Mouse (Mus musculus) midbrain, embryonic 13.5 days (tissue): Measurements from ENCODE around the gene Kazn. TPM values are rescaled to one million over a fixed set of nuclear protein-coding genes. Genes with fewer than 3 reads are reported as not detected.

Experiments used
- ATAC-seq: fragments of 200-750 bp; cut with Nextera tagmentation; 2 replicates; pipeline ENCODE4 v1.8.0; 2017; ENCODE audit warnings: mild to moderate bottlenecking, moderate TSS enrichment, moderate library complexity
- H3K27ac ChIP-seq: fragments of 300-500 bp; sonication (generic); 2 replicates; pipeline ENCODE4 v1.5.1; 2015; ENCODE audit warnings: inconsistent platforms, mild to moderate bottlenecking, moderate library complexity
- H3K27me3 ChIP-seq: fragments of 300-500 bp; sonication (generic); 2 replicates; pipeline ENCODE4 v1.6.1; 2015; ENCODE audit warnings: mild to moderate bottlenecking, inconsistent platforms
- H3K36me3 ChIP-seq: fragments of 300-500 bp; sonication (generic); 2 replicates; pipeline ENCODE4 v1.6.1; 2015; ENCODE audit warnings: mild to moderate bottlenecking, inconsistent platforms
- H3K4me1 ChIP-seq: fragments of 300-500 bp; sonication (generic); replicated peaks from 2 replicates; pipeline ENCODE4 v1.6.1; 2015; ENCODE audit warnings: inconsistent platforms
- H3K4me2 ChIP-seq: fragments of 300-500 bp; sonication (generic); replicated peaks from 2 replicates; pipeline ENCODE4 v1.6.1; 2015; ENCODE audit warnings: moderate library complexity, mild to moderate bottlenecking, inconsistent platforms
- H3K4me3 ChIP-seq: fragments of 300-500 bp; sonication (generic); replicated peaks from 2 replicates; pipeline ENCODE4 v1.5.1; 2015; ENCODE audit warnings: mild to moderate bottlenecking, inconsistent platforms
- H3K9ac ChIP-seq: fragments of 300-500 bp; sonication (generic); replicated peaks from 2 replicates; pipeline ENCODE4 v1.6.1; 2015; ENCODE audit warnings: mild to moderate bottlenecking, inconsistent platforms
- H3K9me3 ChIP-seq: fragments of 300-500 bp; sonication (generic); 2 replicates; pipeline ENCODE4 v1.6.1; 2016; ENCODE audit warnings: mild to moderate bottlenecking, inconsistent platforms
- WGBS: fragments of 180-500 bp; shearing (Covaris S2); methylation state at CpG from one replicate; pipeline ENCODE4 v1.1.7; 2015; 5-methylcytosine and 5-hydroxymethylcytosine counted together
- polyA plus RNA-seq: library from polyadenylated mRNA; unstranded; fragments of >200 nt; fragmentation: Nextera tagmentation; extraction: Ambion mirVana; gene quantifications from 2 replicates; pipeline ENCODE4 v1.2.1, GENCODE M21; 2015

Kazn gene
- polyA plus RNA-seq, 1 experiment from 2014 or later = 23.5 TPM

DNA sequence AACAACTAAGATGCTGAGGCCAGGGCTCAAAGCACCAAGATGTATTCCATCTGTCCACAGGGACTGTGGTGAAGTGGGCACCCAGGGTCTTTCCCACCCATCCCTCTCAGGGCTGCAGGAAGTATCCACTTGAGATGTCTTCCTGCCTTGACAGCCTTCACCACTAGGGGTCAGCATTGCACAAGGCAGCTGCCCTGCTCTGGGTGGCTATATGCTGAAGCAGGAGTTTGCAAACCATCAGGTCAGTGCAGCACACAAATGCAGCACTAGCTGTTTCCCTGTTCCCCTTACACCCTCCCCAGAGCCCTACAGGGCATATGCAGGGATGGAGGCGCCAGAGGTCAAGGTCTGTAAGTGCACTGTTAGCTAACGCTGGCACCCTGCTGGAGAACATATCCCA lies 85.7 kb downstream of the Kazn start:
- Histone ChIP-seq H3K27ac (no peak overlapping the region), H3K9me3 (no peaks in the 10 kb centered on the region), H3K4me2 (no peak overlapping the region), H3K36me3 (peaks cover 31% of the 10 kb centered on the region), H3K4me1 (peaks cover 3% of the 10 kb centered on the region; the same call in 1 of the 2 replicates), H3K9ac (no peak overlapping the region), H3K4me3 (no peak overlapping the region), H3K27me3 (no peaks in the 10 kb centered on the region)
- WGBS = 0% methylated on average over 2 of the region's 2 CpGs
- peak; percentile 85 for ATAC-seq

DNA sequence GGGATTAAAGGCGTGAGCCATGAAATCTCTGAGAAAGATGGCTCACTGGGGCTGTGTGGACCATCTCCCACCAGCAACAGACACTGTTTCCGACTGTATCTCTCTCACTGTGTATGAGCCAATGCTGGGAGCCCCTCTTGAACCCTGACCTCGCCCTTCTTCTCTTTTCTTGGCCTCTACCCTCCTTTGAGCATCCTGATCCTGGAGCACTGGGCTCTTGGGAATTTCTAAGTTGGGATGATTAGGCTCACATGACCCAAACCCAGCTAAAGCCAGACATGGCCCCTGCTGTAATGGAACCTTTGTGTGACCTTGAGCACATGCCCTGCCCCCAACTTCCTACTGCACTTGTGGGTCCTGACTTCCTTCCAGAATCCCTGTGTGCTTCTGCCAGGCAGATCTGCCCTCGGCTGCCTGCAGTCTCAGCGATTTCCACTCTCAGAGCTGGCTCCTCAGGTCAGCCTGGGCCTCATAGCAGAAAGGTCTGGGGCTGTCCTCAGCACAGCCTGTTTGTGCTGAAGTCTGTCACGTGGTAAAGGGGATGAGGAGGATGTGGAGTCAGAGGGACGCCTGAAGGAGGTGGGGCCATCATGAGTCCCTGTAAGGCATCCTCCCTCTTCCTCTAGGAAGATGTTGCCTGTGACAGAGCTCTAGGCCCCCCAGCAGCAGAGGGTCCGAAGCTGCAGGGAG lies 86.3 kb downstream of the Kazn start:
- ATAC-seq = peak; percentile 41
- Histone ChIP-seq H3K27me3 (no peaks in the 10 kb centered on the region), H3K4me3 (no peak overlapping the region), H3K4me2 (no peak overlapping the region), H3K9ac (no peak overlapping the region), H3K4me1 (peaks cover 3% of the 10 kb centered on the region; the same call in 1 of the 2 replicates), H3K9me3 (no peaks in the 10 kb centered on the region), H3K36me3 (peaks cover 35% of the 10 kb centered on the region), H3K27ac (no peak overlapping the region)
- 72% methylated on average over 8 of the region's 8 CpGs for WGBS

DNA sequence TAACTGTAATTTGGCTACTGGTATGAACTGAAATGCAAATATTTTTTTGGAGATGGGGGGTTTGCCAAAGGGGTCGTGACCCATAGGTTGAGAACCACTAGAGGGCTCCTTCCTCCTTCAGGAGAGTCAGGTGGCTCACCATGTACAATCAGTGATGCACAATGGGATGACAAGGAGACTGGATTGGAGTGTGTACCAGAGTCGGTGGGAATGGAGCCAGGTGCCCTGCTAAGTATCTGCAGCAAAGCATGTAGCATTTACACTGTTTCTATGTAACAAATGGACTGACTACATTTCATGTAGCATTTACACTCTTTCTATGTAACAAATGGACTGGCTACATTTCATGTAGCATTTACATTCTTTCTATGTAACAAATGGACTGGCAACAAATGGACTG lies 89.1 kb downstream of the Kazn start:
- no peaks in the 10 kb centered on the region for H3K9me3 ChIP-seq
- H3K9ac ChIP-seq = no peak overlapping the region
- no peak for ATAC-seq
- no peak overlapping the region for H3K4me2 ChIP-seq
- peaks cover 47% of the 10 kb centered on the region for H3K36me3 ChIP-seq
- 69% methylated on average over 2 of the region's 2 CpGs for WGBS
- H3K27me3 ChIP-seq = no peaks in the 10 kb centered on the region
- H3K4me3 ChIP-seq = no peak overlapping the region
- peaks cover 3% of the 10 kb centered on the region; the same call in 1 of the 2 replicates for H3K4me1 ChIP-seq
- no peak overlapping the region for H3K27ac ChIP-seq

DNA sequence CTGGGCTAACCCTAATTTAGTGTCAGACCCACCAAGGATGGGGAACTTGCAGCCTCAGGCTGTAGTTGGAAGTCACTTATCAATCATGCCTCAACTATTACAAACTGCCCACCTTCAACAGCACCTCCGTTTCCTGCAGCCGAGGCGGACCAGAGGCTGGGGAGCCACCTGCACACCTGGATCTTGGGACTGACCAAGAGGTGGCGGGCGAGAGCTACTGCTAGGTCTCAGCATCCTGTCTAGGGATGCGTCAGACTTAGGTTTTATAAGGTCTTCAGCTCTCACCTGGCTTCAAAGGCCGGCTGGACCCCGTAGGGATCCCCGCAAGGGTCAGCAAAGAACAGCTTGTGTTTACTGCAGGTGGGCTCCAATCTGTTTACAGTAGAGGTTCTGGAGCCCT lies 90.0 kb downstream of the Kazn start:
- no peak overlapping the region for H3K9ac ChIP-seq
- peaks cover 56% of the 10 kb centered on the region for H3K36me3 ChIP-seq
- no peak overlapping the region for H3K4me2 ChIP-seq
- no peak overlapping the region for H3K27ac ChIP-seq
- no peak overlapping the region for H3K4me3 ChIP-seq
- no peaks in the 10 kb centered on the region for H3K9me3 ChIP-seq
- peaks cover 3% of the 10 kb centered on the region; the same call in 1 of the 2 replicates for H3K4me1 ChIP-seq
- 83% methylated on average over 9 of the region's 9 CpGs for WGBS
- H3K27me3 ChIP-seq = no peaks in the 10 kb centered on the region
- ATAC-seq = no peak

DNA sequence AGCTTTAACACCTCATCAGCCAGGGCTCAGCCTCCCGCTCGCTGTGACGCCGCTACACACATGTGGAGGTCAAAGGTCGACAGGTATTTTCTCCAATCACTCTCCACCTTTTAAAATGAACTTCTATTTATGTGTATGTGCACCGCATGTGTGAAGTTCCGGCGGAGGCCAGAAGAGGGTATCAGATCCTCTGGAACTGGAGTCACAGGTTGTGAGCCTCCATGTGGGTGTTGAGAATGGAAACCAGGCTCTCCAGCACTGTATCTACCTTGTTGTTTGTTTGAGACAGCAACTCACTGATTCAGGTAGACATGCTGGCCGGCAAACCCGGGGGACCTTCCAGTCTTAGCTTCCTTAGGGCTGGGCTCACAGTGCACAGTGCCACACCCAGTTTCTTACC lies 91.5 kb downstream of the Kazn start:
- no peak overlapping the region for H3K9ac ChIP-seq
- no peak overlapping the region for H3K4me3 ChIP-seq
- H3K4me2 ChIP-seq = no peak overlapping the region
- H3K9me3 ChIP-seq = no peaks in the 10 kb centered on the region
- no peaks in the 10 kb centered on the region for H3K4me1 ChIP-seq
- WGBS = 94% methylated on average over 10 of the region's 10 CpGs
- H3K36me3 ChIP-seq = peaks cover 64% of the 10 kb centered on the region
- no peak for ATAC-seq
- no peaks in the 10 kb centered on the region for H3K27me3 ChIP-seq
- no peak overlapping the region for H3K27ac ChIP-seq

DNA sequence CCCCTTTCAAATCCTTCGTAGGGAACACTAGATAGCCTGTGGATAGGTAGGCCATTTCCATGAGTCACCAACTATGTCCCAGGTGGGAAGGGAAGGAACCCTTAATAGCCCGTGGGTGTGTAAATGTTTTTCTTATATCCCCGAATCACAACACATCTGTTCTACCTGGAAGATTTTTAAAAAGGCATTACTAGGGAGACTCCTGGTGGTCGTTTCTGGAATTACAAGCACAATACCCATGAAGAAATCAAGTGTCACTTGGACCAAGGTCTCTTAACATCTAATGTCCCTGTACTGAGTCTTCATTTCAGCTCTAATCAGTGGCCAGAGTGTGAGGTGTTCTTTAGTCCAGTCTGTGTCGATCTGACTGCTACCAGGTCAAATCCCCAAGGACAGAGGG lies 95.1 kb downstream of the Kazn start:
- no peak overlapping the region for H3K9ac ChIP-seq
- H3K27me3 ChIP-seq = no peaks in the 10 kb centered on the region
- 53% methylated on average over 5 of the region's 5 CpGs for WGBS
- H3K4me1 ChIP-seq = no peaks in the 10 kb centered on the region; the same call in 1 of the 2 replicates
- H3K9me3 ChIP-seq = no peaks in the 10 kb centered on the region
- no peak for ATAC-seq
- H3K36me3 ChIP-seq = peaks cover 69% of the 10 kb centered on the region
- no peak overlapping the region for H3K4me2 ChIP-seq
- H3K4me3 ChIP-seq = no peak overlapping the region
- no peak overlapping the region for H3K27ac ChIP-seq

DNA sequence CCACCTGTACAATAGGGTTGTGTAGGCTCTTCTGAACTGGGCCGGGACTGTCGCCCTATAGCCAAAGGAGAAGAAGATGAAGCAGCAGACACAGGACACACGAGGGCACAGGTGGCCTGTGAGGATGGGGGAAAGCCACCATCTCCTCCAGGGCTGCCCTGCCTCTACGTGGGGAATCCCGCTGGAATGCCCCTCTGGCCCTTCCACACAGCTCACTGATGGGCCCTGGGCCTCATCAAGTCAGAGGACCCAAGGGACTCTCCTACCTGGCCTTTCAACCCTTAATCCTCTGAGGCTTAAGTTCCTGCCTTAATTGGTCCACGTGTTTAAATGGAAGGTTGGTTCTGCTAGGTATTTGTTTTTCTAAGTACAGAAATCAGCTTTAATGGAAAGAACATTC lies 95.9 kb downstream of the Kazn start:
- no peak for ATAC-seq
- no peak overlapping the region for H3K4me3 ChIP-seq
- no peaks in the 10 kb centered on the region for H3K27me3 ChIP-seq
- H3K4me2 ChIP-seq = no peak overlapping the region
- WGBS = 74% methylated on average over 6 of the region's 6 CpGs
- H3K9ac ChIP-seq = no peak overlapping the region
- no peak overlapping the region for H3K27ac ChIP-seq
- peaks cover 61% of the 10 kb centered on the region for H3K36me3 ChIP-seq
- H3K4me1 ChIP-seq = peaks cover 8% of the 10 kb centered on the region
- H3K9me3 ChIP-seq = no peaks in the 10 kb centered on the region

DNA sequence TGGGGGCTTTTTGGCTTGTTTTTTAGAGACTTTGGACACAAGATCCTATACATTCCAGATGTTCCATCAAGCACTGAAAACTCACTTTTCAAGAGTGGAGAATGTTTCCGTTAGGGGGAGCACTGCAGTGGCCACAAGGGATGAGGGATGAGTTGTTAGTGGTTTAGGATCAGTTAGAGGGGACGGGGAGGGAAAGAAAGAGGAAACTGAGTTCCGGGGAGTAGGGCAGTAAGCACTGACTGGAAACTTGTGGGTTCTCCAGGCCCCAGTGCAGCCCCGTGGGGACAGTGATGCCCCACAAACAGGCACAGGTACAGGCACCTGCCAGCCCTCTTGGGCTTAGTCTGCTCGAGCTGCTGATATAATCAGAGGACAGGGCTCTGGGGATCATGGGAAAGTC lies 99.5 kb downstream of the Kazn start:
- Histone ChIP-seq H3K9ac (no peak overlapping the region), H3K27me3 (no peaks in the 10 kb centered on the region), H3K4me3 (no peak overlapping the region), H3K36me3 (peaks cover 28% of the 10 kb centered on the region), H3K9me3 (no peaks in the 10 kb centered on the region), H3K4me2 (no peak overlapping the region), H3K4me1 (peaks cover 10% of the 10 kb centered on the region), H3K27ac (no peak overlapping the region)
- no peak for ATAC-seq
- WGBS = 79% methylated on average over 5 of the region's 5 CpGs

DNA sequence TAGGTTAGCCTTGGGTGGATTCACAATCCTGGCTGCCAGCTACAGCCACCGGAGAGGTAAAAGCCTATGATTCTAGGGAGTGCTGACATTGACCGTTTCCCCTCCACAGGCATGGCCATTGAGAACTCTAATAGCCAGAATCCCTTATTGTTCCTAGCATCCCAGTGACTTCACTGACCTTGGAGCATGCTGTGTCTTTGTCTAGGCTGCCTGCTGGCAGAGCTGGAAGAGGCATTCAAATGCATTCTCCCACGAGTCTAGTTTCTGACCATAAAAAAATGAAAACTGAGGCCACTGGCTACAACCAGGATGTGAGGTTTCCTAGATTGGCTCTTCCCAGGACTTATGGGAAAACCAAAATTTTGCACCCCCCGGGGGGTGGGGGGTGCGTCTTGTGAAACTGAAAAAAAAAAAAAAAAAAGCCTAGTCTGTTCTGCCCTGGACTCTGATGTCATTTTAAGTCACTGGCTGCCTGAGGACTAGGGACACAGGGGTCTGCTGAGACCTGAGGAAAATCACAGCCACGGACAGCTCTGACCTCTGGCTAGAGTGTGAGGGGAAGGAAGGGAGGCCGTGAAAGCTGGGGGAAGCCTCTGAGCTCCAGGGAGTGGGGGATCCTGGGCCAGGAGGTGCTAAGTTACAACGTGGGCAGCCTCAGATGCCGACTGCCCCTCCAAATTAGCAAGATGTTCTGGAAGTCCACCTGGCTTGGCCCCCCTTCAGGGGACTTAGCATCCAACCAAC lies 100.7 kb downstream of the Kazn start:
- no peak overlapping the region for H3K4me3 ChIP-seq
- peaks cover 10% of the 10 kb centered on the region for H3K4me1 ChIP-seq
- 0 out of 2 replicates have a peak, but pooled peaks have one; percentile 47 for ATAC-seq
- peak overlapping the region; percentile 51 for H3K27ac ChIP-seq
- no peaks in the 10 kb centered on the region for H3K27me3 ChIP-seq
- no peak overlapping the region for H3K4me2 ChIP-seq
- no peaks in the 10 kb centered on the region for H3K9me3 ChIP-seq
- WGBS = 9% methylated on average over 9 of the region's 9 CpGs
- 0 out of 2 replicates have a peak overlapping the region, but pooled peaks have one; percentile 20 for H3K9ac ChIP-seq
- peaks cover 20% of the 10 kb centered on the region for H3K36me3 ChIP-seq

DNA sequence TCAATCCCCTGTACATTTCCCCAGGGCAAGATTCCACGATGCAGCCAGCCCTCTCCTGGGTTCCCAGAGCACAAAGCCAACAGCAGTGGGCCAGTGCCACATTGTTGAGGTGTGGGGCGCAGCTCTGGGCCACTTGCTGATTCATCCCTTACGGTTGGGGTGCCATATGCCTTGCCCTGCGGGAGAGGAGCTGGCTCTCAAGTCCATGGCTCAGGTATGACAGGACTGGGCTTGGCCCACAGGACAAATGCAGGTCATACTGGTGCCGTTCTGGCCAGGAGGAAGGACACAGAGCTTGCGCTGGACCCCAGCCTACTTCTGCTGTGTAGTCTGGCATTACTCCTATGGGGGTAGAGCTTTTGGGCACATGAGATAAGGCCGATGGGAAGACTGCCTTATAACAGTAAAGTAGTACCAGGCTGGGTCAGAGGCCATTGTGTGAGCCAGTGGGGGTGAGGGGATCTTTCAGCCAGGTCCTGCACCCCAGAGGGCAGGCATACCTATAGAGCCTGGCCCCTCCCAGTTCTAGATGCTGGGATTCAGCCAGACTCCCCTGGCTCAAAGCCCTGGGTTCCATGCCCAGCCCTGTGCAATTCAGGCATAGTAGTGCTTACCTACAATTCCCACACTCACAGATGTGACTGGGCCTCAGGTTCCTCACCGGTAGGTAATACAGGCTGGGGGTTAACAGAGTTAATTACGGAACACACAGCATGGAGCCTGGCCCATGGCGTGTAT lies 102.3 kb downstream of the Kazn start:
- no peaks in the 10 kb centered on the region for H3K9me3 ChIP-seq
- H3K27ac ChIP-seq = no peak overlapping the region
- peaks cover 13% of the 10 kb centered on the region for H3K36me3 ChIP-seq
- H3K4me2 ChIP-seq = no peak overlapping the region
- ATAC-seq = no peak
- H3K27me3 ChIP-seq = no peaks in the 10 kb centered on the region
- no peak overlapping the region for H3K4me3 ChIP-seq
- peaks cover 10% of the 10 kb centered on the region for H3K4me1 ChIP-seq
- no peak overlapping the region for H3K9ac ChIP-seq
- WGBS = 91% methylated on average over 10 of the region's 10 CpGs

DNA sequence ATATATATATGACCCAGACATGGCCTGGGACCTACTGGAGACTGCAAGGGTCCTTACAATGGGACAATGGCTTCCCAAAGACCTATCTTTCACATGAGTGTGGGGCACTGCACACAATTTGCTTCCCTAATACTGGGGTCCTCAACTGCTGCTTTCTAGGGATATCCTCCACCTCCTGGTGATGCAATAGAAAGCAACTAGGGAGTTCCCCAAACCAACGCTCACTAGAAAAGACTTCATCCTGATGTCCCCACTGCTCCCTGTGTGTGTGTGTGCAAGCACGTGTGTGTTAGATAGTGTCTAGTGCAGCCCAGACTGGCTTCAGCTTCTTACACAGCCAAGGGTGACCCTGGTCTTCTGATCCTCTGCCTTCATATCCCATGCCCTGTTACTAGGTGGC lies 103.7 kb downstream of the Kazn start:
- H3K27ac ChIP-seq = no peak overlapping the region
- no peak for ATAC-seq
- H3K27me3 ChIP-seq = no peaks in the 10 kb centered on the region
- no peaks in the 10 kb centered on the region for H3K9me3 ChIP-seq
- H3K9ac ChIP-seq = no peak overlapping the region
- no peaks in the 10 kb centered on the region for H3K36me3 ChIP-seq
- no peak overlapping the region for H3K4me2 ChIP-seq
- no peak overlapping the region for H3K4me3 ChIP-seq
- peaks cover 10% of the 10 kb centered on the region for H3K4me1 ChIP-seq
- WGBS = 91% methylated on average over 2 of the region's 2 CpGs

DNA sequence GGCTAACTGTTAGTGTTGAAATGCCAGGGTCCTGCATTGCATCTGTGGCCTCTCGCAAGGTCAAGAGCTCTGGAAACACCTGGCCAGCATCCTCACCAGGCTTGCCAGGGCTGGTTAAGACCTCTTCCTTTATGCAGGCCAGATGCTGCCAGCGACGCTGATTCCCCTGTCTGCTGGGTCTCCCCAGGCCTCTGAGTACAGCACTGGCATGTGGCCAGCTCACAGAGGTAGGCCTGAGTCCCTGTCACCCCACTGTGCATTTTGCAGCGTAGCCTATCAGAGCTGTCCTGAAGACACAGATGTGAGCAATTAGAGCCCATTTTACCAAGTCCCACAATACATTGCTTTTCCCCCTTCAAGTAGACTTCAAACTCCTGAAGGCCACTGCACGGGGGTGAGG lies 109.0 kb downstream of the Kazn start:
- H3K4me1 ChIP-seq = peaks cover 7% of the 10 kb centered on the region
- no peak overlapping the region; the same call in 1 of the 2 replicates for H3K27ac ChIP-seq
- H3K27me3 ChIP-seq = no peaks in the 10 kb centered on the region
- H3K4me2 ChIP-seq = no peak overlapping the region
- no peak overlapping the region for H3K4me3 ChIP-seq
- H3K9ac ChIP-seq = no peak overlapping the region
- no peak for ATAC-seq
- H3K36me3 ChIP-seq = no peaks in the 10 kb centered on the region
- WGBS = 63% methylated on average over 5 of the region's 5 CpGs
- H3K9me3 ChIP-seq = no peaks in the 10 kb centered on the region
